8 mouse cellular contexts compared by ENCODE assay signal in genomic region chr8:107986629-107987028, GRCm38 (mm10). TPM values are rescaled to one million over a fixed set of nuclear protein-coding genes. Genes with fewer than 3 reads are reported as not detected.
A peak's percentile ranks its signal among the peaks of the same experiment; 100 is the strongest.
DNase-seq lines count a peak whose midpoint lies in the region; ATAC-seq and TF ChIP-seq lines count a peak whose summit lies in the region.

No protein-coding gene starts in this region.

- DNase-seq in heart, adult 11 months = peak; percentile 59
- no peak for DNase-seq in heart, adult 9 months (ENCODE audit: low spot score in 2 of 2)
- DNase-seq in layer of hippocampus, adult 2 months (ENCODE audit: low spot score in 2 of 2) = peak; percentile 36 to 40
- DNase-seq in retina, postnatal 1 day = peak; percentile 95
- no peak for DNase-seq in thymus, adult 18-20 months
- DNase-seq in adrenal gland, adult 18-20 months (ENCODE audit: low spot score in 2 of 2) = no peak
- DNase-seq in urinary bladder, postnatal 25 days (ENCODE audit: low spot score) = no peak

- ATAC-seq in frontal cortex, adult (ENCODE audit: low TSS enrichment) = 0 out of 2 replicates have a peak, but pooled peaks have one; percentile 47

- H3K4me3 ChIP-seq in layer of hippocampus, adult 2 months = peak overlapping the region; percentile 27; the same call in 1 of the 2 replicates

- peak; percentile 70 for TF ChIP-seq CTCF in layer of hippocampus, adult 2 months (conservative IDR thresholded peaks at IDR 0.05)

- no peak overlapping the region for H3K27ac ChIP-seq in layer of hippocampus, adult 2 months

RNA-seq across cellular contexts. Expression of gene Zfhx3, which starts 44.2 kb away (rescaled TPM):
- 1 to 10 TPM; 4.3 to 4.6 TPM for total RNA-seq in layer of hippocampus, adult 2 months (2021)
- total RNA-seq in adrenal gland, adult 18-20 months (2021) = 10 to 100 TPM; 36.9 to 38.6 TPM

Comparison
In these comparisons a context has a peak if more than half of its experiments do, and no peak if none do; other contexts are left out.
1. DNase-seq: peak in heart, adult 11 months (single experiment), layer of hippocampus, adult 2 months (2 of 2) and retina, postnatal 1 day (single experiment); none in heart, adult 9 months (0 of 2), thymus, adult 18-20 months (0 of 2), adrenal gland, adult 18-20 months (0 of 2) and urinary bladder, postnatal 25 days (single experiment).
2. RNA of gene Zfhx3, which starts 44.2 kb away (total RNA-seq): 36.9 to 38.6 TPM in adrenal gland, adult 18-20 months; 4.3 to 4.6 TPM in layer of hippocampus, adult 2 months; every median in the first group is over 4 times any median in the second.